Mouse (Mus musculus) large intestine, adult 2 months (tissue): ENCODE data around the gene Ipo9. TPM values are rescaled to one million over a fixed set of nuclear protein-coding genes. Genes with fewer than 3 reads are reported as not detected.

Experiments
- polyA plus RNA-seq: library from polyadenylated mRNA; depleted of rRNA; stranded (reverse); fragments of >200 nt; gene quantifications from 2 replicates; pipeline ENCODE4 v1.2.3, GENCODE M21; 2012; rRNA removed

The Ipo9 gene
- polyA plus RNA-seq, 1 experiment = 28.5 TPM

Other genes starting within 250 kb of the Ipo9 start
- gene Elf3, start 171.9 kb downstream of the Ipo9 start, polyA plus RNA-seq = 304 and 322 TPM in 2 replicates
- 93.4 and 112 TPM in 2 replicates for gene Rnpep, start 146.4 kb downstream of the Ipo9 start, polyA plus RNA-seq
- 71.0 and 73.1 TPM in 2 replicates for gene Timm17a, start 116.7 kb downstream of the Ipo9 start, polyA plus RNA-seq
- gene Lmod1, start 105.7 kb downstream of the Ipo9 start, polyA plus RNA-seq = 17.6 and 19.1 TPM in 2 replicates
- 2.7 and 5.1 TPM in 2 replicates for gene Shisa4, start 55.3 kb downstream of the Ipo9 start, polyA plus RNA-seq
- 5.3 and 8.7 TPM in 2 replicates for gene Nav1, start 176.8 kb upstream of the Ipo9 start, polyA plus RNA-seq